In genomic region chr11:96876300-96877040, GRCm38 (mm10) we compare ENCODE assay signal across 8 mouse cellular contexts. TPM values are rescaled to one million over a fixed set of nuclear protein-coding genes. Genes with fewer than 3 reads are reported as not detected.
DNase-seq lines count a peak whose midpoint lies in the region; ATAC-seq lines count a peak whose summit lies in the region.

No protein-coding gene starts in this region.

- H3K27me3 ChIP-seq in embryonic facial prominence, embryonic 15.5 days: 0 out of 2 replicates have a peak, but pooled peaks cover 2% of the 10 kb centered on the region
- H3K27me3 ChIP-seq in limb, embryonic 12.5 days: peaks cover 3% of the 10 kb centered on the region; the same call in 1 of the 2 replicates

- peak; percentile 17 to 60 for DNase-seq in left cerebral cortex, postnatal 14 days (ENCODE audit: low spot score in 2 of 2)
- no peak for DNase-seq in left cerebral cortex, adult 8-10 months (ENCODE audit: low spot score in 2 of 2)
- peak; percentile 35 to 39 for DNase-seq in right cerebral cortex, adult 2 months (ENCODE audit: low spot score in 2 of 2)
- DNase-seq in ovary, postnatal 36 days (ENCODE audit: low spot score): no peak
- DNase-seq in kidney, postnatal 14 days: no peak
- DNase-seq in spleen, postnatal 14 days (ENCODE audit: low spot score in 2 of 2): no peak

- no peak overlapping the region for H3K9ac ChIP-seq in embryonic facial prominence, embryonic 15.5 days
- peak overlapping the region; percentile 38 for H3K9ac ChIP-seq in limb, embryonic 12.5 days (replicated peaks)

- H3K27ac ChIP-seq in embryonic facial prominence, embryonic 15.5 days (replicated peaks): no peak overlapping the region
- peak overlapping the region; percentile 68 for H3K27ac ChIP-seq in limb, embryonic 12.5 days

- H3K36me3 ChIP-seq in embryonic facial prominence, embryonic 15.5 days: no peaks in the 10 kb centered on the region
- no peaks in the 10 kb centered on the region for H3K36me3 ChIP-seq in limb, embryonic 12.5 days

- 16% methylated on average over 13 of the region's 13 CpGs for WGBS in embryonic facial prominence, embryonic 15.5 days
- WGBS in limb, embryonic 12.5 days: 4% methylated on average over 13 of the region's 13 CpGs

- no peak for ATAC-seq in embryonic facial prominence, embryonic 15.5 days (ENCODE audit: insufficient number of reproducible peaks, low FRiP score, low TSS enrichment, low read depth)
- no peak for ATAC-seq in limb, embryonic 12.5 days (ENCODE audit: insufficient number of reproducible peaks, insufficient read depth, low FRiP score, low TSS enrichment, low read depth)

- H3K4me1 ChIP-seq in embryonic facial prominence, embryonic 15.5 days: peaks cover 37% of the 10 kb centered on the region
- peaks cover 44% of the 10 kb centered on the region for H3K4me1 ChIP-seq in limb, embryonic 12.5 days (replicated peaks)

- peak overlapping the region; percentile 44 for H3K4me3 ChIP-seq in embryonic facial prominence, embryonic 15.5 days (replicated peaks)
- H3K4me3 ChIP-seq in limb, embryonic 12.5 days (replicated peaks): peak overlapping the region; percentile 43

- peak overlapping the region; percentile 84 for H3K4me2 ChIP-seq in embryonic facial prominence, embryonic 15.5 days (replicated peaks)
- H3K4me2 ChIP-seq in limb, embryonic 12.5 days: peak overlapping the region; percentile 83

- intact Hi-C loops in left cerebral cortex, postnatal 14 days (cut with DNase I): no loop called here

- H3K9me3 ChIP-seq in embryonic facial prominence, embryonic 15.5 days (replicated peaks): no peaks in the 10 kb centered on the region
- H3K9me3 ChIP-seq in limb, embryonic 12.5 days: no peaks in the 10 kb centered on the region

RNA-seq across cellular contexts. Expression of gene Copz2, which starts 26.8 kb away (rescaled TPM):
- total RNA-seq in left cerebral cortex, postnatal 14 days (2021): 1 to 10 TPM; 2.7 to 3.2 TPM
- total RNA-seq in left cerebral cortex, adult 8-10 months (2022): 10 to 100 TPM in 1 of 4 experiments, 1 to 10 TPM in 3; 6.4 to 10.7 (median 6.8) TPM
- polyA plus RNA-seq in embryonic facial prominence, embryonic 15.5 days (2015; fragmentation: Nextera tagmentation; extraction: Ambion mirVana): 191 and 194 TPM in 2 replicates
- polyA plus RNA-seq in limb, embryonic 12.5 days (2016; fragmentation: Nextera tagmentation; extraction: Ambion mirVana): 78.1 and 88.3 TPM in 2 replicates

RNA-seq across cellular contexts. Expression of gene Cdk5rap3, which starts 39.8 kb away (rescaled TPM):
- total RNA-seq in left cerebral cortex, postnatal 14 days (2021): 10 to 100 TPM; 38.9 to 39.9 TPM
- total RNA-seq in left cerebral cortex, adult 8-10 months (2022): 10 to 100 TPM; 40.6 to 44.6 (median 41.9) TPM
- 77.7 and 82.3 TPM in 2 replicates for polyA plus RNA-seq in embryonic facial prominence, embryonic 15.5 days (2015; fragmentation: Nextera tagmentation; extraction: Ambion mirVana)
- 87.8 and 89.6 TPM in 2 replicates for polyA plus RNA-seq in limb, embryonic 12.5 days (2016; fragmentation: Nextera tagmentation; extraction: Ambion mirVana)

RNA-seq across cellular contexts. Expression of gene Nfe2l1, which starts 46.7 kb away (rescaled TPM):
- 100 to 1,000 TPM; 205 to 209 TPM for total RNA-seq in left cerebral cortex, postnatal 14 days (2021)
- 100 to 1,000 TPM; 301 to 348 (median 321) TPM for total RNA-seq in left cerebral cortex, adult 8-10 months (2022)
- 71.7 and 76.0 TPM in 2 replicates for polyA plus RNA-seq in embryonic facial prominence, embryonic 15.5 days (2015; fragmentation: Nextera tagmentation; extraction: Ambion mirVana)
- polyA plus RNA-seq in limb, embryonic 12.5 days (2016; fragmentation: Nextera tagmentation; extraction: Ambion mirVana): 66.3 and 70.1 TPM in 2 replicates

RNA-seq across cellular contexts. Expression of gene Prr15l, which starts 51.4 kb away (rescaled TPM):
- not detected for total RNA-seq in left cerebral cortex, postnatal 14 days (2021)
- not detected for total RNA-seq in left cerebral cortex, adult 8-10 months (2022)
- 5.6 and 6.1 TPM in 2 replicates for polyA plus RNA-seq in embryonic facial prominence, embryonic 15.5 days (2015; fragmentation: Nextera tagmentation; extraction: Ambion mirVana)
- 0.84 and 1.1 TPM in 2 replicates for polyA plus RNA-seq in limb, embryonic 12.5 days (2016; fragmentation: Nextera tagmentation; extraction: Ambion mirVana)

Comparison
In these comparisons a context has a peak if more than half of its experiments do, and no peak if none do; other contexts are left out.
1. DNase-seq: peak in left cerebral cortex, postnatal 14 days (2 of 2) and right cerebral cortex, adult 2 months (2 of 2); none in left cerebral cortex, adult 8-10 months (0 of 2), ovary, postnatal 36 days (single experiment), kidney, postnatal 14 days (single experiment) and spleen, postnatal 14 days (0 of 2).